Mouse (Mus musculus): Measurements from ENCODE around the gene Terf2ip.

Gene Terf2ip

GRCm38 (mm10) chr8:112010997-112011815, at the start of gene Terf2ip, which contains the start of gene Kars:
Gene Terf2ip, plus strand, starts transcription at chr8:112011398.
Gene Kars, minus strand, starts transcription at chr8:112011323.
- DNase-seq: peak; percentile 99

DNA sequence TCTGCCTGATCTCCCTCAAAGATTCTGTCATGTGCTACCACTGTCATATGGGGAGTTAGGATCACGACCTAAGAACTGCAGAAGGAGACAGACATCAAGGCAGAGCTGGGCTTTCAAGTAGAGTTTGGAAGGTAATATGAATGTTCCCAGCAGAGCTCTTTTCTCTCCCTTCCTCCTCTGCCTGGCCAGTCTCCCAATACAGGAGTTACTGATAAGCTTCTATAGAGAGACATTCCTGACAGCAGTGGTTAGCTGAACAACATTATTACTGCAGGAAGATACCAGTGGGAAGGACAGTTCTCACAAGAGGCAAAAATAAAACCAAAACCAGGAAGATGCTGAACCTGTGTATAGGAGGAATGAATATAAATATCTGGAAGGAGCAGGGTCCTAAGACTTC, 48.6 kb upstream of the Terf2ip start:
- DNase-seq: no peak

- peak; percentile 62 for DNase-seq
Measured at GRCm38 (mm10) chr8:111963091-111963490, 48.1 kb upstream of the Terf2ip start.

GRCm38 (mm10) chr8:111963546-111963945, 47.7 kb upstream of the Terf2ip start:
- DNase-seq: peak; percentile 46

- no peak for DNase-seq
Measured at GRCm38 (mm10) chr8:111964351-111964750, 46.8 kb upstream of the Terf2ip start.

DNA sequence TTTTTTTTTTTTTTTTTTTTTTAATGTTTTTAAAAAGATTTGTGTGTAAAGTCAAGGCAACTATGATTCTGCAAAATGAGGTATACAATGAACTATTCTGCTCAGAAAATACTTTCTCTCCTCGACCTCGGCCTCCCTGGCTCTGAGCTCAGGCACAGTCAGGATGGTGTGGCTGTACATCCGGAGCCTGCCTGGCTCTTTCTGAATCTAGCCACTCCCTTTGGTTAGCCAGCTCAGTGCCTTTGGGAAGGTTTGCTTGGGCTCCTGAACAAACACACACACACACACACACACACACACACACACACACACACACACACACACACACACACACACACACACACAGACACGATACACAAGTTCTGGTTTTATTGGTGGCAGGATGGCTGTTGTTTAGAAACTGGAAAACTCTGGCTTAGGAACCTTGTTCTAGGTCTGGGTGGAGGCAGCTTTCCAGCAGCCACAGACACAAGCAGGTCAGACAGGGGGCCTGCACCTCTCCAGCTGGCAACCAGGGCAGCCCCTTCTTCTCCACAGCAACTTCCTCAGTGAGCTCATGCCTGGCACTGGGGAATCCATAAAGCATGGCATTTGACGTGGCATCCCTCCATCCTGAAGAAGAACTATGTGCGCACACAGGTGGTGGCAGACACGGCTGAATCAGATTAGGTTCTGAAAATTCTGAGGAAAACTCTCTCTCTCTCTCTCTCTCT, 46.2 kb upstream of the Terf2ip start:
- DNase-seq: peak; percentile 69

- no peak for DNase-seq
Measured at GRCm38 (mm10) chr8:111967246-111967870, 43.8 kb upstream of the Terf2ip start.

GRCm38 (mm10) chr8:111968541-111968940, 42.7 kb upstream of the Terf2ip start:
- no peak for DNase-seq

- no peak for DNase-seq
Measured at GRCm38 (mm10) chr8:111968991-111969390, 42.2 kb upstream of the Terf2ip start.

- DNase-seq: no peak
Measured at GRCm38 (mm10) chr8:111974138-111974537, 37.1 kb upstream of the Terf2ip start.

DNA sequence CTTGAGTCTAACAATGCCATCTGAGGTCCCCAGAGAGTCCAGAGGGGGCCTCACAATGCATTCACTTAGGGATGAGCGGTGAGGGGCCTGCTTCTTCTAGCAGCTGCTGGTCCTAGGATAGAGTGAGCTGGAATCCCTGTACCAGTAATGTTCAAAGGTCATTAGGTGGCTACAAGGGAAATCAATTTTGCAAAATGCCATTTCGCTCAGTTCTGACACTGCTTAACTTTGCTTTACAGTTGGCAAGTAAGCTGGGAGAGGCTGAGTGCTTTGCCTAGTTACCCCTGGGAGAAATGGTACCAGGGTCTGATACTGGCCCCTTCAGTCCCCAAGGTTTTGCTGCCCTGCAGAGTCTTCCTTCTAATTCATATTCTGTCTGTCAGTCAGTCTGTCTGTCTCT, 35.5 kb upstream of the Terf2ip start:
- DNase-seq: peak; percentile 67

DNA sequence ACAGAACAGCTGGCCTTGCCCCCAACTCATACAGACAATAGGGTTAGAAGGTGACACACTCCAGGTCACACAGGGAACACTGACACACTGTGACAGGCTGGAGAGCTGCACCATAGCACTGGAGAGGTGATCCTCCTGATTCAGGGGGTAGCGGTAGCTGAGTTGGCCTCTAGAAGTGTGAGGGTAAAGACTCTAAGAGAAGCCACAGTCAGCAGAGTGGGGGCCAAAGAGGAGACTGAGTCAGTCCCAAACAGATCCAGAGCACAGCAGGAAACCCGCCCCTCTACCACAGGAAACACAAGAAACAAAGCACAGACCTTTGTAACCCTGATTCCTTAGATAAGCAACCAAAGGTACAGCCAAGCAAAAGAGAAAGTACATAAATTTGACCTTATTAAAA, 34.9 kb upstream of the Terf2ip start:
- peak; percentile 85 for DNase-seq

DNA sequence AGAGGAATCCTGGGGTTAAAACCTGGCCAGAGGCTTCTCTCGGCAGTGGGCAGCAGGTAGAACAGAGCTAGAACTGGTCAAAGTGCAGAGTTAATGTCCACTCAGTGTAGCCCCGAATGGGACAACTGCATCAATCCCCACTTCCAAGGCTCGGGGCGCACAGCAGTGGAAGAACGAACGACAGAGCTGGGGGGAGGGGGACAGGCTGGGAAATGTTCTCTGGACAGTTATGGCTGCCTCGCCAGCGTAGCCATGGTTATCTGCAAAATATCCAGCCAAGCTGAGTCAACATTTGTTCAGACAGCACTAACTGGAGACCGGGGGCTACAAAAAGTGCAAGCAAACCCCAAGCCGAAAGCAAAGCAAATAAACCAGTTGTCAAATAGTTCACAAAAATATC, 33.1 kb upstream of the Terf2ip start:
- no peak for DNase-seq

- DNase-seq: no peak
Measured at GRCm38 (mm10) chr8:111982116-111982515, 29.1 kb upstream of the Terf2ip start.

- DNase-seq: no peak
Measured at GRCm38 (mm10) chr8:111984511-111984910, 26.7 kb upstream of the Terf2ip start.

GRCm38 (mm10) chr8:111989911-111990310, 21.3 kb upstream of the Terf2ip start:
- peak; percentile 93 for DNase-seq

GRCm38 (mm10) chr8:111991278-111991677, 19.9 kb upstream of the Terf2ip start:
- DNase-seq: no peak

GRCm38 (mm10) chr8:111992013-111992702, 19.0 kb upstream of the Terf2ip start, which contains the start of gene Adat1:
Gene Adat1, minus strand, starts transcription at chr8:111992302.
- peak; percentile 99 for DNase-seq

DNA sequence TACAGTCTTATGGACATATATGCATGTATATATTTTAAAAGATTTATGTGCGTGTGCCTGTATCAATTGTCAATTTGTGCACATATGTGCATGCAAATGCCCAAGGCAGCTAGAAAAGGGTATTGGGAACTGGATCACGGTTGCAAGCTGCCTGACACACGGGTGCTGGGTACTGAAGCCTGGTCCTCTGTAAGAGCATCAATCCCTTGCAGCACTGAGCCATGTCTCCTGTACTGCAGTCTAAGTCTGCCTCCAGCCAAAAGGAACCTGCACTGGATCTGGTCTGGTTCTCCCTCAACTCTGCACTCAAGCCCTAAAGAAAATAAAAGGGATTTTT, 18.5 kb upstream of the Terf2ip start:
- no peak for DNase-seq

- DNase-seq: no peak
Measured at GRCm38 (mm10) chr8:112004754-112005153, 6.4 kb upstream of the Terf2ip start.

- no peak for DNase-seq
Measured at GRCm38 (mm10) chr8:112005601-112006000, 5.6 kb upstream of the Terf2ip start.

- DNase-seq: no peak
Measured at GRCm38 (mm10) chr8:112007669-112008068, 3.5 kb upstream of the Terf2ip start.

DNA sequence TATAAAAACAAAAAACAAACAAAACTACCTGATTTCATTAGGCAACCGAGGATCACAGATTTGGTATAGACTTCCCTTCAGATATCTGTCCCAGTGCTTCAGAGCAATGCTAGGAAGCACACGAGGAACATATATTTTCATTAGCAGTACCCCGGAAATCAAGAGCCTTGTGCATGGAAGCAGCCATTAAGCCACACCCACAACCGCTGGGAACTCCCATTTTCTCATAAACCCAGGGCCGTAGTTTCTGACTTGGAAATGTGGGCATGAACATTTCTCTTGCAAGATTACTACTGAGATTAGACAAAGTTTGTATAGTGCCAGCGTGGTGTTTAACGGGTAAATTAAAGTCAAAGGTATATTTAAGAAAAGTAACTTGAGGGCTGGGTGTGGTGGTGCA, 1.6 kb upstream of the Terf2ip start:
- no peak for DNase-seq
